Mouse (Mus musculus) kidney, adult 11 months (tissue): ENCODE data around the gene Nfkb1.

ENCODE experiments used
- DNase-seq: peaks from one replicate; pipeline ENCODE4 v3.0.0; 2022

Gene Nfkb1

GRCm38 (mm10) chr3:135580439-135581275, 110.7 kb downstream of the Nfkb1 start:
- no peak for DNase-seq

GRCm38 (mm10) chr3:135579179-135579578, 112.2 kb downstream of the Nfkb1 start:
- DNase-seq = no peak

- DNase-seq = no peak
These were observed 112.7 kb downstream of the Nfkb1 start for GRCm38 (mm10) chr3:135578588-135579140.

- no peak for DNase-seq
These were observed 116.2 kb downstream of the Nfkb1 start for GRCm38 (mm10) chr3:135575126-135575525.

- DNase-seq = no peak
These were observed 118.3 kb downstream of the Nfkb1 start for GRCm38 (mm10) chr3:135573051-135573450.

GRCm38 (mm10) chr3:135571540-135571939, 119.8 kb downstream of the Nfkb1 start:
- no peak for DNase-seq

GRCm38 (mm10) chr3:135568633-135569032, 122.7 kb downstream of the Nfkb1 start:
- no peak for DNase-seq

GRCm38 (mm10) chr3:135567888-135568287, 123.5 kb downstream of the Nfkb1 start:
- no peak for DNase-seq

GRCm38 (mm10) chr3:135565306-135565705, 126.0 kb downstream of the Nfkb1 start:
- DNase-seq = no peak

GRCm38 (mm10) chr3:135564706-135565105, 126.6 kb downstream of the Nfkb1 start:
- no peak for DNase-seq

- DNase-seq = no peak
These were observed 128.1 kb downstream of the Nfkb1 start for GRCm38 (mm10) chr3:135563163-135563689.

GRCm38 (mm10) chr3:135562036-135562435, 129.3 kb downstream of the Nfkb1 start:
- DNase-seq = no peak

GRCm38 (mm10) chr3:135556851-135557662, 134.3 kb downstream of the Nfkb1 start:
- DNase-seq = no peak

GRCm38 (mm10) chr3:135556052-135556587, 135.2 kb downstream of the Nfkb1 start:
- no peak for DNase-seq

GRCm38 (mm10) chr3:135555192-135555591, 136.2 kb downstream of the Nfkb1 start:
- DNase-seq = no peak

GRCm38 (mm10) chr3:135552874-135553273, 138.5 kb downstream of the Nfkb1 start:
- DNase-seq = no peak

GRCm38 (mm10) chr3:135547298-135547697, 144.0 kb downstream of the Nfkb1 start:
- no peak for DNase-seq

GRCm38 (mm10) chr3:135546212-135546923, 145.0 kb downstream of the Nfkb1 start:
- DNase-seq = no peak
